Mouse (Mus musculus): ENCODE results near the gene Daam1.

Gene Daam1

DNA sequence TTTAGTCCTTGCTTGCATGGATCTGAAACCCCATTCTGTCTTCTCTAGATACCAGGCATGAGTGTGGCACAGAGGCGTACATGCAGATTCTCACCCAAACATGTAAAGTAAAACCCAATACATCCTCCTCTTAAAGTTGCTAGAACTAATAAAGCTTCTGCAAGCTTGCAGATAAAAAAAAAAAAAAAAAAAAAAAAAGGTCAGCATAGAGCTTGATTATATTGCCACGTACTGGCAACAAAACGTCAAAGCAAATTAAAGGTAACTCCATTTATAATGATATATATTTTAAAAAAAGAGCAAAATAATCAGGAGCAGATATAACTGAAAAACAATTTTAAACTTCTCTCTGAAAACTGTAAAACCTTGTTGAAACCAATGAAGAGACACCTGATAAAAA lies 210.4 kb downstream of the Daam1 start:
- ATAC-seq (ENCODE audit: low TSS enrichment): no peak
